Mouse (Mus musculus) frontal cortex, adult (tissue): ENCODE measurements at regions not wholly inside any gene's neighbourhood (a gene's known extent, or its start where the extent isn't known, plus 50 kb on each side); places are given as distances from the start of the nearest gene placed in this dataset.

ENCODE experiments used
- ATAC-seq: cut with Nextera tagmentation; 2 replicates; pipeline ENCODE4 v1.9.2; 2017; ENCODE audit warnings: mild to moderate bottlenecking, moderate library complexity, mixed read lengths; ENCODE audit not compliant: low TSS enrichment

- ATAC-seq = no peak
Measured at GRCm38 (mm10) chr17:61018647-61019046, 1862.5 kb downstream of the Efna5 start.
